Mouse (Mus musculus): Measurements from ENCODE around the gene Vwce.

Vwce gene

DNA sequence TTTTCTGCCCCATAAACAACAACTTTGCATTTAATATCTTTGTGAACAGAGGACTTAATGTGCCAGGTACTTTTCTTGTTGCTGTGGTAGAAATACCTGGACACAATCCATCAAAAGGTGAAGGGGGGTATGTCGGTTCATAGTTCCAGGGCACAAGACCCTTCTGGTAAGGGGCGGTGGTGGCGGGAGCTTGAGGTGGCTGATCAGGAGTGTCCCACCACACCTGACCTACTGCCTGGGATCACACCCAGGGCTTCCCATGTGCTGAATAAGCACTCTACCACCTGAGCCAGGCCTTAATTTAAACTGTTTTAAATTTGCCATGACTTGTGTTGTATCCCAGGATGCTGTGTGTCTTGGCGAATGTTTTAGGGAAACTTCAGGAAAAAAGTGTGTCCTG lies 57.1 kb downstream of the Vwce start:
- DNase-seq (ENCODE audit: low spot score in 2 of 2) = no peak

DNA sequence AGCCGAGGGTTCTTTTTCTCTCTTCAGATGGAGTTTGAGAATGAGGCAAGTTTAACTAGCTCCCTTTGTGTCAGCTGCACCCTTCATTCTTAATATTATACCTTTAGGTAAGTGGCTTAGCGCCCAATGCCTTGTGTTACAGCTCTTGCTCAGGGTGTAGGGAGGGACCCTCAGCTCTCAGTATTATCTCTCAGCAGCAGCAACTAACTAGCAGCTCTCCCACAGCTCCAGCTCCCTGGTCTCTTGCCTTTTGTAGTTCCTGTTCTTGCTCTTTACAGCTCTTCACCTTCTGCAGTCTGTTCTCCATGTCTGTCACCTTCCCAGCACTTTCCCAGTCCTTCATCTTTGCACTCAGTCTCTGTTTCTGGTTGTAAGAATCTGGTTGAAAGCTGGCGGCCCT lies 57.6 kb downstream of the Vwce start:
- no peak for DNase-seq (ENCODE audit: low spot score in 2 of 2)

DNA sequence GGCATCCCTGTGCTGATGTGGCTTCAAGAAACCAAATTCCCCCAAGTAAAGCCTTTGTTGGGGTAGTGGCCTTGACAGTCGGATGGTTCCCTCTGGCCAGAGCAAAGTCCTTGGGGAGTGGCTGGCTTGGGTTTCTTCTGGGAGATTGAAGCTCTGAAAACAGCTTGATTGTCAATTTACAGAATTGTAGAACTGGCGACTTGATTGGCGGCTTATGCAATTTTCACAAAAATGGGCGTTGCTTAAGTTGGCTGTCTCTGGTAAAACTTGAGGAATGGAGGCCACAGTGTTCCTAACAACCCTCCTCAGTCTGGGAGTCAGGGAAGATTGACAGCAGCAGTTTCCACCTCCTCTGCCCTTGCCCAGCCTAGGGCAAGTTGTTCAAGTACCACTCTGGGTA lies 58.3 kb downstream of the Vwce start:
- DNase-seq (ENCODE audit: low spot score in 2 of 2) = no peak

DNA sequence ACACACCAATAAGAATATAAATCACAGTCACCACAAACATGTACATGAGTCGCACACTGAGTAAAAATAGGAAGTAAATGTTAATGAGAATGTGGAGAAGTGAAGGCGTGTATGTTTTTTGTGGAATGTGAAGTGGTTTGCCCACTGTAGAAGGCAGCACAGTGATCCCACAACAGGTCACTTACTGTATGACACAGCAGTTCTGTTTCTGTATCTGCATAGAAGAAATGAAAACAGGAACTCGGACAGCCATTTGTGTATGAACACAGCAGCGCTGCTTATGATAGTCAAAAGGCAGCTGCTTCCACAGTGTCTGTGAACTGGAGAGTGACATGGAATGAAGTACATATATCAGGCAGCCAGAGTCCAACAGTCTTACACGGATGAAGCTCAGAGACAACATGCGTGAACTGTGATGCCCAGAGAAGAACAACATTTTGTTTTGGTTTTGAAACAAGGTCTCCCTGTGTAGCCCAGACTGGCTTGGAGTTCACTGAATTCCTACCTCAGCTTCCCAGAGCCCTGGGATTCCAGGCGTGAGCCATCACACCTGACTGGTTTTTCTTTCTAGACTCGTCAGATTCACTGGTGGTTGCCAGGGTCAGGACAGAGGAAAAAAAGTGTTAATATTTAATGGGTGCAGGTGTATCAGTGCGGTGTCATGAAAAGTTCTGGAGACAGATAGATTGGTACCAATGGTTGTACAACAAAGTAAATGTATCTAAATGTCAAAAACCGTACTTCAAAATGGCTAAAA lies 60.1 kb downstream of the Vwce start:
- peak; percentile 8 to 26 for DNase-seq (ENCODE audit: low spot score in 2 of 2)

DNA sequence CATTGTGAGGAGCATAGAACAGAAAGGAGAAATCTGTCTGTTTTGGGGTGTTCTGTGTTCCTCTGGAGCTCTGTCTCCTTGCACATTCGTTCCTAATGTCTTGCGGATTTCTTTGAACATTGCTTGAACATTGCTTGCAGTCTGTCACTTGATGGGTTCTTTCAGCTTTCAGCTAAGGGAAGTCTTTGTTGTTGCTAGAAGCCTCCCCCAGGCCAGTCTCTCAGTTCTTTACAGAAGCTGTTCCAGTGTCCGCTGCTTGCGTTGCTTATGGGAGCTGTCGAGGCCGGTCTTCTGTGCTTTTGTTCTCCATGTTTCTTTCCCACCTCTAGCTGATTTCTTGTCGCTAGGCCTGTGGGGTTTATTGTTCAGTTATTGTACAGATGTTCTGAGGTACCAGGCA lies 61.8 kb downstream of the Vwce start:
- DNase-seq (ENCODE audit: low spot score in 2 of 2) = no peak

DNA sequence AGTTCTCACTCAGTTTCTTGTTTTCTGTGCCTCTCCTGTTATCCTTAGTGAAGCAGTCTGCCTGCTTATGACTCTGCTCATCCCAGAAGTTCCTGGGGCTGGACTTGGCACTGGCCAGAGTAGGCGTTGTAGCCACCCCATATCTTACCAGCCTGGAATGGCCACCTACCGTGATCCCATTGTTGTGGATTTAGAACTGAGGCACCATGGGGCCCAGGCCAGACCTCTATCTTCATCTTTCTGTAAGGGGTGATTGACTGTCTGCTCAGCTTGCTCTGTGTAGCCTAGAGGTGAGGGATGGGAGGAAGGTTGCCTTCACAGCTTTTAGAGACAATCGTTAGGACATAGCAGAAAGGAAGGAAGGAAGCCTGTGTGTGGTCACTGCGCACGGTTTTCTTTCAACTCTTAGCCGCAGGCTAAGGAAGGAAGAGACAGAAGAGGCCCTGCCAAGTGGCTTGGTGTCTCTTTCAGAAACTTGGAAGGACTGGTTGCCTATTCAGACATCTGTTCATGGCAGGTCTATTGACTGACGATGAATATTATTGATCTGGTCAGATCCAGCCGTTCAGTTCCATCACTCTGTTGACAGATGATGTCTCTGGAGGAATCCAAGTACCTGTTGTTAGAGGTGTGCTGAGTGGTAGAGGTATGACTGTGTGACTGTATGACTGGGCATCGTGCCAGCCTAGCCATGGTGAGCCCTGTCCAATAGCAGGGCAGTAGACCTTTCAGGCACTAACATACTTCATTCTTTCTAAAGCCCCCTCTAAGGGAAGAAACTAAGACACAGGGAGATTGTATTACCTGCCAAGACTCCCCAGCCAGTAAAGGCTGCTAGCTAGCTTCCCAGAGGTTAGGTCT lies 64.3 kb downstream of the Vwce start:
- DNase-seq (ENCODE audit: low spot score in 2 of 2) = no peak

DNA sequence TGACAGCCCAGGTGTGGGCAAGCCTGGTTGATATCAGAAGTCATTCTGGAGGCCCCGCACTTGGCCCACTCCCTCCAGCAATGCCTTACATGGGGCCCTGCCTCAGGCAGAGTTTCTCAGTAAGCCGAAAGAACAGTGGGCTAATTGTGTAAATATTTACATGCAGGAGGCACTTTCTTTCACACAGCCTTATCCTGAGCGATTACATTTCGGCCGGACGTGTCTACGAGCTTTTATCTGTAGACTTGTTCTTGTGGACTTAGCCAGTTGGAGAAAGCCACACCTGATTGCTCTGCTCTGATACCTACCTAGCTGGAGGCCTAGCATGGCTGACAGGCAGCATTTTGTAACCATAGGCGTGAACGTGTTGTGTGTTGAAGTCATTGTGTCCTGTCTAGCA lies 65.8 kb downstream of the Vwce start:
- DNase-seq (ENCODE audit: low spot score in 2 of 2) = no peak

DNA sequence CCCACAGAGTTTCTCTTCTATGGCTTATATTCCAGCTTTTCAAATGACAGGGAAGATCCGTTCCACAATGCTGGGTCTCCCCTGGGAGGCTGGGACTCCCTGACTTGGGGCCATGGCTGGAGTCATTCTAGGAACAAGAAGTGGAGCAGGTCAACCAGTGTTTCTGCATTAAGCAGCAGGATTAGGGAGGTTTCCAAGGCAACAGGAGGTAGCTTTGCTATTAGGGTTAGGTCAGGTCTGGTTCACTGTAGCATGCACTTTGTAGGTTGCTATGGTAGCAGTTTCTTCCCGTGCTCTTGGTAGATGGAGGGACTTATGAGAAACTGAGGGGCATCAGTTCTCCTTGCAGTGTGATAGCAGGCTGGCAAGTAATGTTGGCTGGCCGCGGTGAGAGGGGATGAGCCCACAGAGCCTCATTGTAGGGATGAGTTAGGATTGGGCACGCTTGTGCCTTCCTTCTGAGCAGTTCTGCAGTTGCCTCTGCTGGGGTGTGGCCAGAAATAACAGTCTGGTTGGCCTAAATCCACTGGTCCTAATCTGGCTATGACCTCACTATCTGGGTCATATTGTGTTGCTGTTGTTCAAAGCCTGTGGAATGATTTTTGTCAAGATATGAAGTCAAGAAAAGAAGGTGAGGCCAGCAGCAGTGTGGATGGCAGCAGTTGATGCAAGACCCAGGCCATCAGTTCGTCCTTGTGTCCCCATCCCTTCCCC lies 67.2 kb downstream of the Vwce start:
- peak in 1 of 2 experiments; percentile 52 for DNase-seq (ENCODE audit: low spot score in 2 of 2)

DNA sequence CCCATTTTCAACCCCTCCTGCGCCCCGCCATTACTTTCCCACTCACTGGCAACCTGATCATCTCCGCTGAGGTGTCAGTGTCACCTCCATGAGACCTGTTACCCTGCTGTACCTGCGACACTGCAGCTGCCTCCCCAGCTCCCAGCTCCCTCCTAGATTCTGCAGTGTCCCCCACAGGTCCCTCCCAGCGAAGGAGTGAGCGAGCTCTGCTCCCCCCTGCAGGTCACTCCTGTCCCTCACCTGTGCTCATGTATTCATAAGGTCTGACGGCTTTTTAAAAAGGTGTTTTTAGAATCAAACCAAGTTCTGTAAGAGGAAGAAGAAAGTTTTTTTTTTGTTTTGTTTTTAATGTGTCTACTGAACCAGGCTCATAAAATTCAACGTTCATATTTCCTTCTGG lies 68.1 kb downstream of the Vwce start:
- no peak for DNase-seq (ENCODE audit: low spot score in 2 of 2)

DNA sequence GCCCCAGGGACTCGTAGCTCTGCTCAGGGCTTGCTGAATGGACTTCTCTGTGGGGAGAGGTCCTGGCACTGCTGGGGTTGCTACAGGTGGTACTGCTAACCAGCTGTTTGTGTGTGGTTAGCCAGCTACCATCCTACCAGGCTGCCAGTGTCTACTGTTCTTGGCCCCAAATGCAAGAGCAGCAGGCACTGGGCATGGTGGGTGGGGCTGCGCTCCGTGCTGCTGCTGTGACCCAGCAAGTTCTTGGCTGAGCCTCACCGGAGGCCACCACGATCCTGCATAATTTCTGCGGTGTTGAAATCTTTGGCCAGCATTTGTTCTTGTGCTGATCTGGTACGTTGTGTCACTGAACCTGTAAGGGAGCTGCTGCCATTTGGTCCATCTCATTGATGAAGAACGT lies 69.5 kb downstream of the Vwce start:
- DNase-seq (ENCODE audit: low spot score in 2 of 2) = peak in 1 of 2 experiments; percentile 6

DNA sequence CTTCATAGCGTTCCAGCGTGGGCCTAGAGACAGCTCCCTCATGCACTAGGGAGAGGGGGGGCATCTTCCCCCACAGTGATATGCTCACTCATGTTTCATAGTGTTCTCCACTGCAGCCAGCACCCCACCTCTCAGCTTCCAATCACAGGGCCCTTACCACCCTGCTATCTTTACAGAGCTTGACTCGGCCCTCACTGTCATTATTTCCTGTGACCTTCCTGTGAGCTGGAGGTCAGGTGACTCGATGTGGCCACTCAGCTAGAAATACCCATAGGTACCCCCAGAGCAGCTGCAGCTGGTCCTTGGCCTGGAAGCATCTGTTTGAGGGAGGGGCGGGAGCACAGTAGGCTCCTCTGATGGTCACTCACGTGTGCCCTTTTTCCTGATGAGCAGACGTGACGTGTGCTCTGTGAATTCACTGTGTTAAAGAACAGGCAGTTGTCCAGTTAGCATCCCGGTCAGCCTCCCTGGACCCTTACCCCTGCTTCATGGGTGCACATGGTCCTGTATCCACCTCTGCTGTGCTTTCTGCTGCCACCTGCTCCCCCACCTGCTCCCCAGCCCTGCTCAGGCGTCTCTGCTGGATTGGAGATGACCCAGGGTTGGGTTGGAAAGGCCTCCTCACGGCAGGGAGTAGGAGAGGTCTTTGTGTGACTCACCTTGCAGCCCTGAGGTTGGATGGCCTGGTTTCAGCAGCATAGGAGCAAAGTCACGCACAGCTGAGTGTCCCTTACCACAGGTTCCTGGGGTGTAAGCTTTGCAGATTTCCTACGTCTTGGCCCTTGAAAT lies 73.3 kb downstream of the Vwce start:
- no peak for DNase-seq (ENCODE audit: low spot score in 2 of 2)

DNA sequence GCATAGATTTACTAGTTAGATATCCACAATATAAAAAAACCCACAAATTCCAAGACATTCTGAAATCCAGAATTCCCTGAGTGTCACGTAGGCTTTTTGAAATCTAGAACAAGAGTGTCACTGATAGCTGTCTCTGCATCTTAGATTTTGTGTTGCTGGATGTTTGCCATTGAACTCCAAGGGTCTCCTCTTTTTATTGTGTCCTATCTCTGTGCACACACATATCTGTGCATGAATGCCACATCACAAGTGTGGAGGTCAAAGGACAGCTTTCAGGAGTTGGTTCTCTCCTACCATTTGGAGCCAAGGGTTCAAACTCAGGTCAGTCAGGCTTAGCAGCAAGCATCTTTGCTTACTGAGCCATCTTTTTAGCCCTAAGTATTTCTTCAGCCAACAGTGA lies 73.9 kb downstream of the Vwce start:
- DNase-seq (ENCODE audit: low spot score in 2 of 2) = no peak

DNA sequence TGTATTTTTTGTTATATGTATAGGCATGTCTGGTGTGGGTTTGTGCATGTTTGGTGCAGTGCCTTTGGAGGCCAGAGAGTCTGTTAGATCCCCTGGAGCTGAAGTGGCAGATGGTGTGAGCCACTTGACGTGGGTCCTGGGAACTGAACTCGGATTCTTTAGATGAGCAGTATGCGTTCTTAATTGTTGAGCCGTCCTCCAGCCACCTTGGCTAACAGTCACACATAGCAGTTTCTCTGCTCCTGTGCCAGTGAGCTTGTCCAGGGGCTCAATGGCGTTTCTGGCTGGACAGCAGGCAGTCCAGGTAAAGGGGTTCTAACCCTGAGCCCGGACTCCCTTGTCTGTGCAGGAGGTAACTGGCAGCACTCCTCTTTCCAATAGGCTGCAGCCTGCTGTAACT lies 74.9 kb downstream of the Vwce start:
- no peak for DNase-seq (ENCODE audit: low spot score in 2 of 2)

DNA sequence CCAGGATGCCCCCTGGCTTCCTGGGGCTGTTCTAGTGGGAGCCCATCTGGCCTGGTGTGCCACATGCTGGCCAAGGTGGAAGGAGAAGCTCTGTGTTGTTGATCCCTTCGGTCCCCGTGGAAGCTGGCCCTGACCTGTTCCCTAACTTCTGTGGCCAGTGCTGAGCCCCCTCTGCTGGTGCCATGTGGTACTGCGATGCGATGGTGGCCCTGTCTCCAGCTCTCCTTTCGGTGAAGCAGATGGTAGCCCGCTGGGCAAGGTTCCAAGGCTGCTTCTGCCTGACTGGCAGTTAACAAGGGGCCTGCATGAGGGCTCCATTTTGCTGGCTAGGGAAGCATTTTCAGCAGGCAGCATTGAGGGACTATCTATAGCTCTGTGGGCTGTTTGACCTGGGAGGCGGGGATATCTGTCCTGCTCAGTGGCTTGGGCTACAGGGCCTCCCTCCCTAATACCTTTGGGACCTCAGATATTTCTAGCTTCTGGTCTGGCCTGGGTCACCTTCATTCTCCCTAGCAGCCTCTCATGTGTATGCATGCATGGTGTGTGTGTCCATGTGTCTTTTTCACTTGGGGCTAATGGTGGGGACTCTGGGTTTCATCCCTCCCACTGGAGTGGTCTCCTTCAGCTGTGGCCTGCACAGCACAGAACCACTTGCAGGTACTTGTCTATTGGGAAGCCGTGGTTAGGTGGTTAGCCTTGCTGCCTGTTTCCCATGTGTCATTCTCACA lies 75.5 kb downstream of the Vwce start:
- DNase-seq (ENCODE audit: low spot score in 2 of 2) = peak; percentile 88 to 93

DNA sequence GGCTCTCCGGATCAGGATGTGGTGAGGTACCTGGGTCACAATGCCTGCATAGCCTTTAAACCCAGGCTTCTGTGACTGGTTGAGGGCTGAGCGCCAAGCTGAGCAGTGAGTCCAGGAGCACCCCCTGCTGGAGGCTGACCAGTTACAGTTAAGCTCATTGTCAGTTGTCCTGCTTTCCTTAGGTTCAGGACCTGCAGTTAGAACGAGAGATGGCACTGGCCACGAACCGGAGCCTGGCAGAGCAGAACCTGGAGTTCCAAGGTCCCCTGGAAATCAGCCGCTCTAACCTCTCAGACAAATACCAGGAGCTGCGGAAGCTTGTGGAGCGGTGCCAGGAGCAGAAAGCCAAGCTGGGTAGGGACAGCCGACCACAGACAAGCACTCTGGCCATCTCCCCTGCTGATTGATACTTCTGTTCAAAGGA lies 76.1 kb downstream of the Vwce start:
- peak in 1 of 2 experiments; percentile 52 for DNase-seq (ENCODE audit: low spot score in 2 of 2)

DNA sequence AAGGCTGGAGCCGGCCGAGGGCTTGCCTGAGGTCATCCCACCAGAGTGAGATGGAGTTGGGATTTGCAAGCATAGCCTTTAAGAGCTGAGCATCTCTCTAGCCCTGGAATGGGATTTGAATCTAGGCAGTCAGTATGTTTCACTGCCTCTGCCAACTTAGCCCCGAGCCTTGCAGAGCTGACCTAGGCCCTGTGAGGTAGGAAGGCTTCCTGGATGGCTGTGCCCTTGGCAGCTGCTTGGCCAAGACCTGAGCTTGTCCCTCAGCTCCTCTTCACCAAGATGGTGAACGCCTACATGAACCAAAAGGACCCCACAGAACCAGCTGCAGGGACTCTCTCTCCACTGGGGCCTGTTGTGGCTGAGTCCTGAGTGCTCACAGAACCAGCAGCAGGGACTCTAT lies 76.7 kb downstream of the Vwce start:
- DNase-seq (ENCODE audit: low spot score in 2 of 2) = no peak

DNA sequence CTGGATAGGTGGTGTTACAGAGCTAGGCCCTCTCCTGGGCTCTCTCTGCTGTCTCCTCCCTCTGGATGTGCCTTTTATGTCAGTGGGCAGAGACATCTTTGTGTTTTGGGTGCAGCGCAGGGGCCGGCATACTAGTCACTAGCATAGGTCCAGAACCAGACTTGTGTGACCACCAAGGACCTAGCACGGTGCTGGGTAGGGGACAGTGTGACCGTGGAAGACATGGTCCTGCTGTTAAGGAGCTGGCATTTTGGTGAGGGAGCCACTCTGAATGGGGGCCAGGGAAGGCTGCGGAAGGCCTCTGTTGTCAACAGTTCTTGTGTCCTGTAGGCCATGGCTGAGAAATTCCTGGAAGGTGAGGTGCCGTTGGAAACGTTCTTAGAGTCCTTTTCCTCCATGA lies 78.2 kb downstream of the Vwce start:
- DNase-seq (ENCODE audit: low spot score in 2 of 2) = no peak

DNA sequence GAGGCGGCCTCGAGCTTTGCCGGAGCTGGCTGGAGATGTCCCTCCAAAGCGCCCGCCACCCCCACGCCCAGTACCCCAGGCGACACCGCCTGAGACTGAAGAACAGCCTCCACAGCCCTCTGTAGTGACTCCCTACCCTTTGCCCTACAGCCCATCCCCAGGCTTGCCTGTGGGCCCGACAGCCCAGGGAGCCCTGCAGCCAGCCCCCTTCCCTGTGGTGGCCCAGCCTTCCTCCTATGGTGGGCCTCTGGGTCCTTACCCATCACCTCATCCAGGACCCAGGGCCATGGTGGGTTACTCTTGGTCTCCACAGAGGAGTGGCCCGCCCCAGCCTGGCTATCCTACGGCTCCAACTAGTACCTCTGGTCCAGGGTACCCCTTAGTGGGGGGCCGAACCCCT lies 78.6 kb downstream of the Vwce start:
- DNase-seq (ENCODE audit: low spot score in 2 of 2) = no peak

DNA sequence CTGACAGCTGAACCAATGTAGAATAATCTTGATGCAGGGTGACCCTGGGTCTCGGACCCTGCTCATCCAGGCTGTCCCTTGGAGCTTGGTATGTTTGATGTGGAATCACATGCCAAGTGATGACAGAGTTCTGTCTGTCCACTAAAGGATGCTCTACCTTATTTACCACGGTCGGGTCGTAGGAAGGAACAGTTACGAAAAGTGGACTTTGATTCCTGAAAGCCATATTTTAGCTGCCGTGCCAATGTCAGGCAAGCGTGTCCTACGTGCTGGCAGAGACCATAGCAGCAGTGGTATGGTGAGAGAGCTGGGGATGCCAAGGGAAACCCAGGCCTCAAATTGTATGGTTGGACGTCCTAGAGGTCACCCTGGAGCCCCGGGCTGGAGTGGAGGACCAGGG lies 79.5 kb downstream of the Vwce start:
- no peak for DNase-seq (ENCODE audit: low spot score in 2 of 2)

DNA sequence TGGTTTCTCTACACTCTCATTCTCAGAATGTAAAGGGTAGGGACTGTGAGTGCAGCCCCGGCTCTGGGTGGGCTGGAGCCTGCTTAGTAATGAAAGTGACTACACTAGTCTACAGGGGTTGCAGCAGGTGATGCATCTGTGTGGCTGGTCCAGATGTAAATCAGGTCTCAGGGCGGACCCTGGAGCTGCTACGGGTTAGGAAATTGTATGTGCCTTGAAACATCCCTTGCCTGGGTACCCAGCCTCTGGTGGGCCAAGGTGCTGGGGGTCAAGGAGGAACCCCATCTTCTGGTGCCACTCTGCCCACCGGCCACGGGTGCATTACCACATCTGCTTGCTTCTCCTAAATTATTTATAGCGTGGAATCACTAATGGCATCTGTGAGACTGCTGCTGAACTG lies 80.2 kb downstream of the Vwce start:
- no peak for DNase-seq (ENCODE audit: low spot score in 2 of 2)

Data from heart, adult 9 months (tissue).